8 mouse cellular contexts compared by ENCODE assay signal in the genomic region with DNA sequence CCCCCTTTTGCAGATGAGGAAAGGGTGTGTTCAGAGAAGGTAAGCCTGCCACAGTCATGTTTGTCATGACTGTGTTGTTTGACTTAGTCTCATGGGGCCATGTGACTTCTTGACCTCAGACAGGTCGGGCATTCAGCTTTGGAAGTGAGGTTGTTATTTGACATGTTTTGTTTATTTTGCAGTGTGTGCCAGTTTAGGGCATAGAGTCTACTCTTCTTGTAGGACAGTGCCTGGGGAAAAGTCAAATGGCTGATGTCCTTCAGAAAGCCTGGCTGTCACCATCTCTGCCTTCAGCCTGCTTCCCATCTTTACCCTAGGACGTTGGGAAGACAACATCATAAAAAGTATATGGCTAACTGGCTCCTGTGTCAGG. TPM values are rescaled to one million over a fixed set of nuclear protein-coding genes. Genes with fewer than 3 reads are reported as not detected.
DNase-seq lines count a peak whose midpoint lies in the region; ATAC-seq lines count a peak whose summit lies in the region.
"Had no signal": no experiment of that assay in that cellular context is flagged by ENCODE, and none has a peak within 500 bp of the region (broad histone marks: within the 10 kb centered on the region; RNA-seq: fewer than 3 reads in every experiment).

No protein-coding gene starts in this region.

- no peak overlapping the region for H3K4me3 ChIP-seq in lung, embryonic 15.5 days
- peak overlapping the region; percentile 82 for H3K4me3 ChIP-seq in hindbrain, embryonic 11.5 days (ENCODE audit: low read depth, low read length)
- H3K4me3 ChIP-seq in liver, embryonic 13.5 days (replicated peaks): peak overlapping the region; percentile 86
- H3K4me3 ChIP-seq in stomach, embryonic 16.5 days (replicated peaks; ENCODE audit: low read length): no peak overlapping the region
- H3K4me3 ChIP-seq: myocyte had no signal

- ATAC-seq in lung, embryonic 15.5 days (ENCODE audit: borderline replicate concordance, extremely low read depth, low FRiP score, low TSS enrichment): no peak
- no peak for ATAC-seq in hindbrain, embryonic 11.5 days (ENCODE audit: low FRiP score)
- ATAC-seq in liver, embryonic 13.5 days (ENCODE audit: low read depth): no peak
- ATAC-seq in stomach, embryonic 16.5 days (ENCODE audit: insufficient read depth, low FRiP score): no peak
- ATAC-seq in inflammation-experienced regulatory T-cells, adult 6 months: no peak

- H3K9me3 ChIP-seq in lung, embryonic 15.5 days: no peaks in the 10 kb centered on the region
- H3K9me3 ChIP-seq in hindbrain, embryonic 11.5 days (ENCODE audit: control insufficient read depth, low read length): no peaks in the 10 kb centered on the region
- no peaks in the 10 kb centered on the region for H3K9me3 ChIP-seq in liver, embryonic 13.5 days (replicated peaks)
- no peaks in the 10 kb centered on the region for H3K9me3 ChIP-seq in stomach, embryonic 16.5 days (replicated peaks; ENCODE audit: control insufficient read depth, low read length)

- H3K4me2 ChIP-seq in lung, embryonic 15.5 days: peak overlapping the region; percentile 89; the same call in 1 of the 2 replicates
- H3K4me2 ChIP-seq in hindbrain, embryonic 11.5 days (replicated peaks; ENCODE audit: low read depth, low read length): peak overlapping the region; percentile 91
- peak overlapping the region; percentile 92 for H3K4me2 ChIP-seq in liver, embryonic 13.5 days
- H3K4me2 ChIP-seq in stomach, embryonic 16.5 days (ENCODE audit: low read depth, low read length): peak overlapping the region; percentile 96; the same call in 1 of the 2 replicates

- no peak overlapping the region for H3K27ac ChIP-seq in lung, embryonic 15.5 days
- H3K27ac ChIP-seq in hindbrain, embryonic 11.5 days (ENCODE audit: low read depth, low read length): no peak overlapping the region
- H3K27ac ChIP-seq in liver, embryonic 13.5 days: peak overlapping the region; percentile 90
- no peak overlapping the region for H3K27ac ChIP-seq in stomach, embryonic 16.5 days (ENCODE audit: low read length)

- H3K4me1 ChIP-seq in lung, embryonic 15.5 days: peaks cover 38% of the 10 kb centered on the region
- H3K4me1 ChIP-seq in hindbrain, embryonic 11.5 days (replicated peaks; ENCODE audit: control insufficient read depth, insufficient read depth, low read length): peaks cover 9% of the 10 kb centered on the region; the same call in 1 of the 2 replicates
- H3K4me1 ChIP-seq in liver, embryonic 13.5 days (replicated peaks): peaks cover 74% of the 10 kb centered on the region
- peaks cover 20% of the 10 kb centered on the region for H3K4me1 ChIP-seq in stomach, embryonic 16.5 days (ENCODE audit: control insufficient read depth, insufficient read depth, low read length)

- DNase-seq in lung, postnatal 10 days: no peak
- no peak for DNase-seq in hindbrain, embryonic 11.5 days (ENCODE audit: low spot score)
- DNase-seq in liver, embryonic 13.5 days: no peak
- DNase-seq in gastrocnemius, postnatal 10 days: no peak

- no peaks in the 10 kb centered on the region for H3K36me3 ChIP-seq in lung, embryonic 15.5 days
- no peaks in the 10 kb centered on the region for H3K36me3 ChIP-seq in hindbrain, embryonic 11.5 days (ENCODE audit: control insufficient read depth, insufficient read depth, low read length)
- H3K36me3 ChIP-seq in liver, embryonic 13.5 days: peaks cover 20% of the 10 kb centered on the region
- no peaks in the 10 kb centered on the region for H3K36me3 ChIP-seq in stomach, embryonic 16.5 days (ENCODE audit: control insufficient read depth, insufficient read depth, low read length)

- WGBS in lung, embryonic 15.5 days: 35% methylated on average over 2 of the region's 2 CpGs
- 18% methylated on average over 2 of the region's 2 CpGs for WGBS in hindbrain, embryonic 11.5 days
- WGBS in liver, embryonic 13.5 days (ENCODE audit: insufficient replicate concordance): 46% methylated on average over 2 of the region's 2 CpGs
- WGBS in stomach, embryonic 16.5 days: 42% methylated on average over 2 of the region's 2 CpGs

- H3K9ac ChIP-seq in lung, embryonic 15.5 days: no peak overlapping the region
- no peak overlapping the region; the same call in 1 of the 2 replicates for H3K9ac ChIP-seq in hindbrain, embryonic 11.5 days (ENCODE audit: low read depth, low read length)
- H3K9ac ChIP-seq in liver, embryonic 13.5 days: peak overlapping the region; percentile 90
- no peak overlapping the region for H3K9ac ChIP-seq in stomach, embryonic 16.5 days (ENCODE audit: low read length)

- peaks cover 10% of the 10 kb centered on the region for H3K27me3 ChIP-seq in lung, embryonic 15.5 days
- H3K27me3 ChIP-seq in hindbrain, embryonic 11.5 days (ENCODE audit: control insufficient read depth, insufficient read depth, low read length): no peaks in the 10 kb centered on the region
- peaks cover 24% of the 10 kb centered on the region for H3K27me3 ChIP-seq in liver, embryonic 13.5 days
- peaks cover 5% of the 10 kb centered on the region; the same call in 1 of the 2 replicates for H3K27me3 ChIP-seq in stomach, embryonic 16.5 days (ENCODE audit: control insufficient read depth, insufficient read depth, low read length)

RNA-seq across cellular contexts. Expression of gene Spata13, which starts 2.8 kb away (rescaled TPM):
- polyA plus RNA-seq in lung, embryonic 15.5 days (2015; fragmentation: Nextera tagmentation; extraction: Ambion mirVana): 16.1 and 18.1 TPM in 2 replicates
- polyA plus RNA-seq in hindbrain, embryonic 11.5 days (2014; fragmentation: Nextera tagmentation; extraction: Ambion mirVana): 58.8 and 73.2 TPM in 2 replicates
- polyA plus RNA-seq in liver, embryonic 13.5 days (2015; fragmentation: Nextera tagmentation; extraction: Ambion mirVana): 17.2 and 19.6 TPM in 2 replicates
- polyA plus RNA-seq in stomach, embryonic 16.5 days (2015; fragmentation: Nextera tagmentation; extraction: Ambion mirVana): 23.2 and 23.7 TPM in 2 replicates
- total RNA-seq in gastrocnemius, postnatal 10 days (2021): 10 to 100 TPM in 1 of 2 experiments, 1 to 10 TPM in 1; 9.9 to 19.5 TPM
- 100 to 1,000 TPM in 1 of 3 experiments, 10 to 100 TPM in 2; 87.6 to 120 (median 95.0) TPM for polyA plus RNA-seq in inflammation-experienced regulatory T-cells, adult 6 months (2017; shearing (Covaris generic))

Comparison
In these comparisons a context has a peak if more than half of its experiments do, and no peak if none do; other contexts are left out.
1. H3K4me3 ChIP-seq: peak in hindbrain, embryonic 11.5 days (single experiment) and liver, embryonic 13.5 days (single experiment); none in lung, embryonic 15.5 days (single experiment) and stomach, embryonic 16.5 days (single experiment).
2. Peak in every context shown above with its lines, with median percentiles within 50 percentile points of each other: H3K4me2 ChIP-seq.